Mouse (Mus musculus) kidney, embryonic 16.5 days (tissue): ENCODE results near the gene C2. TPM values are rescaled to one million over a fixed set of nuclear protein-coding genes. Genes with fewer than 3 reads are reported as not detected.
"Not testable (repeated sequence)": the region's sequence is repeated elsewhere in the genome, so short reads cannot be mapped to it uniquely, and the experiment has no call there.

Source experiments
- ATAC-seq: fragments of 200-750 bp; cut with Nextera tagmentation; 2 replicates; pipeline ENCODE4 v1.8.0; 2017; ENCODE audit warnings: moderate TSS enrichment; ENCODE audit not compliant: low FRiP score, low TSS enrichment
- H3K27ac ChIP-seq: fragments of 300-500 bp; sonication (generic); 2 replicates; pipeline ENCODE4 v1.5.1; 2014; ENCODE audit warnings: low read length
- H3K27me3 ChIP-seq: fragments of 300-500 bp; sonication (generic); 2 replicates; pipeline ENCODE4 v1.6.1; 2014; ENCODE audit warnings: low read length, control low read depth, mixed read lengths; ENCODE audit not compliant: insufficient read depth
- H3K36me3 ChIP-seq: fragments of 300-500 bp; sonication (generic); 2 replicates; pipeline ENCODE4 v1.6.1; 2014; ENCODE audit warnings: low read length, control low read depth, mixed read lengths; ENCODE audit not compliant: insufficient read depth
- H3K4me1 ChIP-seq: fragments of 300-500 bp; sonication (generic); 2 replicates; pipeline ENCODE4 v1.6.1; 2014; ENCODE audit warnings: low read length, control low read depth, mixed read lengths; ENCODE audit not compliant: insufficient read depth
- H3K4me2 ChIP-seq: fragments of 300-500 bp; sonication (generic); replicated peaks from 2 replicates; pipeline ENCODE4 v1.6.1; 2014; ENCODE audit warnings: low read depth, low read length
- H3K4me3 ChIP-seq: fragments of 300-500 bp; sonication (generic); 2 replicates; pipeline ENCODE4 v1.5.1; 2014; ENCODE audit warnings: mild to moderate bottlenecking, low read length
- H3K9ac ChIP-seq: fragments of 300-500 bp; sonication (generic); replicated peaks from 2 replicates; pipeline ENCODE4 v1.6.1; 2014; ENCODE audit warnings: low read length
- H3K9me3 ChIP-seq: fragments of 300-500 bp; sonication (generic); 2 replicates; pipeline ENCODE4 v1.6.1; 2016; ENCODE audit warnings: low read length, control low read depth
- WGBS: fragments of 180-500 bp; shearing (Covaris S2); extraction: QIAGEN DNeasy Blood & Tissue Kit; methylation state at CpG from one replicate; pipeline ENCODE4 v1.1.7; 2014; 5-methylcytosine and 5-hydroxymethylcytosine counted together
- microRNA-seq: library from miRNA; unstranded; fragments of <30 nt; microRNA quantifications from one replicate; pipeline ENCODE4, GENCODE M21; 2016
- polyA plus RNA-seq: library from polyadenylated mRNA; unstranded; fragments of >200 nt; fragmentation: Nextera tagmentation; extraction: Ambion mirVana; gene quantifications from 2 replicates; pipeline ENCODE4 v1.2.1, GENCODE M21; 2015

Gene C2
- polyA plus RNA-seq, 1 experiment from 2014 or later: 5.7 TPM

- not testable (repeated sequence) for H3K4me1 ChIP-seq, H3K9me3 ChIP-seq, H3K4me2 ChIP-seq, H3K4me3 ChIP-seq, H3K36me3 ChIP-seq, H3K27ac ChIP-seq, H3K9ac ChIP-seq, H3K27me3 ChIP-seq, ATAC-seq
- 67% methylated on average over 11 of the region's 12 CpGs for WGBS
Observed at GRCm38 (mm10) chr17:34813747-34814146, 84.3 kb downstream of the C2 start.

Small RNAs within 50 kb of the gene (microRNA-seq; reads per million reads assigned to microRNA genes)
- gene Mir6970: not detected
- gene Mir6971: 1.1 reads per million
- not detected for gene Mir6972

Other genes with a start within 250 kb of the C2 start
- 0.51 and 0.52 TPM in 2 replicates for gene Tnxb, start 227.7 kb downstream of the C2 start, polyA plus RNA-seq
- gene C4b, start 154.4 kb downstream of the C2 start, polyA plus RNA-seq: 0.78 and 1.5 TPM in 2 replicates
- gene Cyp21a1, start 93.7 kb downstream of the C2 start, polyA plus RNA-seq: 38.4 and 41.9 TPM in 2 replicates
- gene Stk19, start 61.3 kb downstream of the C2 start, polyA plus RNA-seq: 31.7 and 34.7 TPM in 2 replicates
- 71.0 and 77.9 TPM in 2 replicates for gene Dxo, start 61.2 kb downstream of the C2 start, polyA plus RNA-seq
- 59.3 and 62.0 TPM in 2 replicates for gene Skiv2l, start 48.1 kb downstream of the C2 start, polyA plus RNA-seq
- gene Nelfe, start 47.9 kb downstream of the C2 start, polyA plus RNA-seq: 117 and 121 TPM in 2 replicates
- gene Cfb, start 35.7 kb downstream of the C2 start, polyA plus RNA-seq: 15.1 and 17.3 TPM in 2 replicates
- gene Zbtb12, start 18.8 kb downstream of the C2 start, polyA plus RNA-seq: 3.5 and 4.3 TPM in 2 replicates
- gene Gm20547, start 16.2 kb downstream of the C2 start, polyA plus RNA-seq: not detected in 2 replicates
- gene Ehmt2, start 204 bp upstream of the C2 start, polyA plus RNA-seq: 89.9 and 92.8 TPM in 2 replicates
- gene Slc44a4, start 16.2 kb upstream of the C2 start, polyA plus RNA-seq: 17.9 and 18.9 TPM in 2 replicates
- 50.0 and 54.1 TPM in 2 replicates for gene Neu1, start 33.0 kb upstream of the C2 start, polyA plus RNA-seq
- 0.76 and 0.80 TPM in 2 replicates for gene Hspa1b, start 61.0 kb upstream of the C2 start, polyA plus RNA-seq
- not detected in 2 replicates for gene Gm20481, start 71.6 kb upstream of the C2 start, polyA plus RNA-seq
- gene Hspa1a, start 73.9 kb upstream of the C2 start, polyA plus RNA-seq: 11.2 and 13.4 TPM in 2 replicates
- 1.0 and 1.3 TPM in 2 replicates for gene Hspa1l, start 74.4 kb upstream of the C2 start, polyA plus RNA-seq
- 206 and 230 TPM in 2 replicates for gene Lsm2, start 83.6 kb upstream of the C2 start, polyA plus RNA-seq
- 132 and 137 TPM in 2 replicates for gene Vars, start 102.7 kb upstream of the C2 start, polyA plus RNA-seq
- 0.21 and 0.31 TPM in 2 replicates for gene Vwa7, start 118.3 kb upstream of the C2 start, polyA plus RNA-seq
- gene Sapcd1, start 129.8 kb upstream of the C2 start, polyA plus RNA-seq: 5.7 and 7.1 TPM in 2 replicates
- gene Msh5, start 148.5 kb upstream of the C2 start, polyA plus RNA-seq: 4.5 and 6.9 TPM in 2 replicates
- 341 and 345 TPM in 2 replicates for gene Clic1, start 151.7 kb upstream of the C2 start, polyA plus RNA-seq
- 375 and 376 TPM in 2 replicates for gene Ddah2, start 160.8 kb upstream of the C2 start, polyA plus RNA-seq
- not detected in 2 replicates for gene Ly6g6c, start 167.1 kb upstream of the C2 start, polyA plus RNA-seq
- 0.49 and 0.52 TPM in 2 replicates for gene Mpig6b, start 167.9 kb upstream of the C2 start, polyA plus RNA-seq
- gene Ly6g6e, start 178.6 kb upstream of the C2 start, polyA plus RNA-seq: 1.1 and 2.0 TPM in 2 replicates
- gene Ly6g6d, start 179.8 kb upstream of the C2 start, polyA plus RNA-seq: 4.4 and 4.6 TPM in 2 replicates
- 0.26 TPM in 1 of 2 replicates, not detected in the other for gene Ly6g6f, start 187.3 kb upstream of the C2 start, polyA plus RNA-seq
- gene Abhd16a, start 191.0 kb upstream of the C2 start, polyA plus RNA-seq: 115 and 118 TPM in 2 replicates
- gene Ly6g5c, start 210.0 kb upstream of the C2 start, polyA plus RNA-seq: not detected in 2 replicates
- gene Ly6g5b, start 217.2 kb upstream of the C2 start, polyA plus RNA-seq: 0.89 and 1.5 TPM in 2 replicates
- gene Gpank1, start 223.2 kb upstream of the C2 start, polyA plus RNA-seq: 22.3 and 23.7 TPM in 2 replicates
- gene Csnk2b, start 223.8 kb upstream of the C2 start, polyA plus RNA-seq: 293 and 308 TPM in 2 replicates
- 8.5 and 12.0 TPM in 2 replicates for gene D17H6S53E, start 228.1 kb upstream of the C2 start, polyA plus RNA-seq
- gene Apom, start 233.8 kb upstream of the C2 start, polyA plus RNA-seq: 22.2 and 27.5 TPM in 2 replicates
- 56.4 TPM in 2 replicates for gene Bag6, start 236.9 kb upstream of the C2 start, polyA plus RNA-seq